Mouse (Mus musculus) hindbrain, embryonic 16.5 days (tissue): Measurements from ENCODE around the gene Ltn1. TPM values are rescaled to one million over a fixed set of nuclear protein-coding genes. Genes with fewer than 3 reads are reported as not detected.

Source experiments
- ATAC-seq: fragments of 200-750 bp; cut with Nextera tagmentation; 2 replicates; pipeline ENCODE4 v1.8.0; 2017; ENCODE audit warnings: moderate TSS enrichment, moderate library complexity
- H3K27ac ChIP-seq: fragments of 300-500 bp; sonication (generic); 2 replicates; pipeline ENCODE4 v1.5.1; 2014; ENCODE audit warnings: low read depth, mild to moderate bottlenecking, control low read depth, low read length, moderate library complexity
- H3K27me3 ChIP-seq: fragments of 300-500 bp; sonication (generic); replicated peaks from 2 replicates; pipeline ENCODE4 v1.6.1; 2014; ENCODE audit warnings: low read length; ENCODE audit not compliant: control insufficient read depth, insufficient read depth
- H3K36me3 ChIP-seq: fragments of 300-500 bp; sonication (generic); 2 replicates; pipeline ENCODE4 v1.6.1; 2014; ENCODE audit warnings: mild to moderate bottlenecking, low read length, moderate library complexity, mixed read lengths; ENCODE audit not compliant: control insufficient read depth, insufficient read depth
- H3K4me1 ChIP-seq: fragments of 300-500 bp; sonication (generic); 2 replicates; pipeline ENCODE4 v1.6.1; 2014; ENCODE audit warnings: low read depth, low read length; ENCODE audit not compliant: control insufficient read depth, insufficient read depth
- H3K4me2 ChIP-seq: fragments of 300-500 bp; sonication (generic); 2 replicates; pipeline ENCODE4 v1.6.1; 2014; ENCODE audit warnings: mild to moderate bottlenecking, low read length, control low read depth, moderate library complexity
- H3K4me3 ChIP-seq: fragments of 300-500 bp; sonication (generic); 2 replicates; pipeline ENCODE4 v1.5.1; 2014; ENCODE audit warnings: mild to moderate bottlenecking, low read length, control low read depth, moderate library complexity
- H3K9ac ChIP-seq: fragments of 300-500 bp; sonication (generic); 2 replicates; pipeline ENCODE4 v1.6.1; 2014; ENCODE audit warnings: low read depth, mild to moderate bottlenecking, control low read depth, low read length, moderate library complexity
- H3K9me3 ChIP-seq: fragments of 300-500 bp; sonication (generic); 2 replicates; pipeline ENCODE4 v1.6.1; 2014; ENCODE audit warnings: mild to moderate bottlenecking, low read length, moderate library complexity; ENCODE audit not compliant: control insufficient read depth
- WGBS: fragments of 180-500 bp; shearing (Covaris S2); extraction: QIAGEN DNeasy Blood & Tissue Kit; methylation state at CpG from one replicate; pipeline ENCODE4 v1.1.7; 2014; 5-methylcytosine and 5-hydroxymethylcytosine counted together
- polyA plus RNA-seq: library from polyadenylated mRNA; unstranded; fragments of >200 nt; fragmentation: Nextera tagmentation; extraction: Ambion mirVana; gene quantifications from 2 replicates; pipeline ENCODE4 v1.2.1, GENCODE M21; 2015

Ltn1 gene
- polyA plus RNA-seq, 1 experiment from 2014 or later: 20.7 TPM

- Histone ChIP-seq H3K27me3 (no peaks in the 10 kb centered on the region), H3K4me1 (peaks cover 6% of the 10 kb centered on the region; the same call in 1 of the 2 replicates), H3K9me3 (no peaks in the 10 kb centered on the region), H3K4me2 (no peak overlapping the region), H3K4me3 (no peak overlapping the region), H3K27ac (no peak overlapping the region), H3K36me3 (peaks cover 31% of the 10 kb centered on the region), H3K9ac (no peak overlapping the region)
- 96% methylated on average over 8 of the region's 8 CpGs for WGBS
- ATAC-seq: no peak
Observed at GRCm38 (mm10) chr16:87427516-87427915, 4.9 kb downstream of the Ltn1 start.

- peaks cover 76% of the 10 kb centered on the region for H3K36me3 ChIP-seq
- WGBS: 91% methylated on average over 8 of the region's 8 CpGs
- H3K4me1 ChIP-seq: no peaks in the 10 kb centered on the region
- peaks cover 8% of the 10 kb centered on the region for H3K9me3 ChIP-seq
- no peak overlapping the region for H3K4me2 ChIP-seq
- no peak overlapping the region for H3K4me3 ChIP-seq
- no peak for ATAC-seq
- no peak overlapping the region for H3K27ac ChIP-seq
- no peaks in the 10 kb centered on the region for H3K27me3 ChIP-seq
- H3K9ac ChIP-seq: no peak overlapping the region
Observed at GRCm38 (mm10) chr16:87420662-87421061, 11.8 kb downstream of the Ltn1 start.

- no peak for ATAC-seq
- no peak overlapping the region for H3K4me3 ChIP-seq
- peaks cover 41% of the 10 kb centered on the region for H3K36me3 ChIP-seq
- H3K4me1 ChIP-seq: no peaks in the 10 kb centered on the region
- no peak overlapping the region for H3K27ac ChIP-seq
- no peak overlapping the region for H3K4me2 ChIP-seq
- 84% methylated on average over 3 of the region's 3 CpGs for WGBS
- H3K9me3 ChIP-seq: no peaks in the 10 kb centered on the region
- H3K27me3 ChIP-seq: no peaks in the 10 kb centered on the region
- no peak overlapping the region for H3K9ac ChIP-seq
Observed at GRCm38 (mm10) chr16:87405001-87405400, 27.4 kb downstream of the Ltn1 start.

- ATAC-seq: peak; percentile 86
- 53% methylated on average over 16 of the region's 16 CpGs for WGBS
- Histone ChIP-seq H3K27ac (no peak overlapping the region), H3K4me2 (no peak overlapping the region), H3K9ac (no peak overlapping the region), H3K4me1 (no peaks in the 10 kb centered on the region), H3K36me3 (peaks cover 33% of the 10 kb centered on the region), H3K4me3 (no peak overlapping the region), H3K9me3 (no peaks in the 10 kb centered on the region), H3K27me3 (no peaks in the 10 kb centered on the region)
Observed at GRCm38 (mm10) chr16:87393813-87394548, 38.4 kb downstream of the Ltn1 start.

DNA sequence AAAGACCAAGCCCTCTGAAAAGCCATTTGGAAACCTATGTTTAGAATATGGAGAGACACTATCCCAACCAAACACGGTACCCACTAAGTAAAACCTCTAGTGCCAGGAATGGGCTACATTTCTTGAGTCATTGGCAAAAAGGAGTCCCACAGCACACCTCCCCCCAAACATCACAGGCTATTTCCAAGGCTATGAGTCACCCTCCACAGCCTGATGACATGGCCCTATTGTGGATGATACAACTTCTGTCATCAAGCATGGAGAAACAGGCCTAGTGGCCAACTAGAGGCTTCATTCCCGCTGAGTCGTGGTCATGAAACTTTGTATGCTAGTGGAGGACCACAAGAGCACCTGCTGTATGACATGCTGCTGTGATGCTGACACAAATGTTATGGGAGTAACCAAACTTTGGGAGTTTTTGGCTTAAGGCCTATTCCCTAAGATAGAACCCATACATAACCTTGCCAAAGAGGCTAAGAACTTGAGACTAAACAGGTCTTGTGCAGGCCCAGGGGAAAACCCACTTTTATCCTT lies 44.9 kb downstream of the Ltn1 start:
- H3K27me3 ChIP-seq: no peaks in the 10 kb centered on the region
- H3K4me1 ChIP-seq: no peaks in the 10 kb centered on the region
- no peaks in the 10 kb centered on the region for H3K9me3 ChIP-seq
- H3K4me3 ChIP-seq: no peak overlapping the region
- peaks cover 17% of the 10 kb centered on the region for H3K36me3 ChIP-seq
- ATAC-seq: no peak
- 100% methylated on average over 3 of the region's 3 CpGs for WGBS
- no peak overlapping the region for H3K9ac ChIP-seq
- H3K27ac ChIP-seq: no peak overlapping the region
- no peak overlapping the region for H3K4me2 ChIP-seq

- Histone ChIP-seq H3K4me1 (no peaks in the 10 kb centered on the region), H3K27ac (no peak overlapping the region), H3K36me3 (peaks cover 38% of the 10 kb centered on the region), H3K4me3 (no peak overlapping the region), H3K27me3 (no peaks in the 10 kb centered on the region), H3K4me2 (no peak overlapping the region), H3K9me3 (no peaks in the 10 kb centered on the region), H3K9ac (no peak overlapping the region)
- ATAC-seq: no peak
- 78% methylated on average over 2 of the region's 2 CpGs for WGBS
Observed at GRCm38 (mm10) chr16:87384366-87384765, 48.0 kb downstream of the Ltn1 start.

GRCm38 (mm10) chr16:87382996-87383395 lies 49.4 kb downstream of the Ltn1 start:
- Histone ChIP-seq H3K4me2 (no peak overlapping the region), H3K36me3 (peaks cover 37% of the 10 kb centered on the region), H3K27ac (no peak overlapping the region), H3K4me3 (no peak overlapping the region), H3K4me1 (no peaks in the 10 kb centered on the region), H3K27me3 (no peaks in the 10 kb centered on the region), H3K9ac (no peak overlapping the region), H3K9me3 (no peaks in the 10 kb centered on the region)
- ATAC-seq: no peak
- WGBS: 98% methylated on average over 2 of the region's 2 CpGs

DNA sequence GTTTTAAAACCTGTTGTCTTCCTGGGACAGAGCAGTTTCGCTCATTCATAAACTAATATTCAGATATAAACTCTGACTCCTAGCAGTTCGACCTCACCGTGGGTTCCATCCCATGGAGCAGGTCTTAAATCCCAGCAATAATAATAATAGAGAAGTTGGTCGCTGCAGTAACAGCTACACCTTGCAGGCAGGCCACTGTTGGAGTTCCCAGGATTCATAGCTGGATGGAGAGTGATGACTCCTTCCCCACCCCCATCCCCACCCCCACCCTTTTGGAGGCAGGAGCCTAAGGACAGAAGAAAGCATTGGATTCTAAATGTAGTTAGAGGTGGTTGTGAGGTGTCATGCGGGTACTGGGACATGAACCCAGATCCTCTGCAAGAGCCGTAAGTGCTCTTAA lies 66.0 kb downstream of the Ltn1 start:
- no peaks in the 10 kb centered on the region for H3K27me3 ChIP-seq
- no peak overlapping the region for H3K9ac ChIP-seq
- whole genome bisulfite sequencing: 96% methylated on average over 6 of the region's 6 CpGs
- no peaks in the 10 kb centered on the region for H3K9me3 ChIP-seq
- H3K27ac ChIP-seq: no peak overlapping the region
- no peak overlapping the region for H3K4me2 ChIP-seq
- H3K4me3 ChIP-seq: no peak overlapping the region
- H3K36me3 ChIP-seq: peaks cover 11% of the 10 kb centered on the region; the same call in 1 of the 2 replicates
- no peak for ATAC-seq
- H3K4me1 ChIP-seq: no peaks in the 10 kb centered on the region

- Histone ChIP-seq H3K4me1 (no peaks in the 10 kb centered on the region), H3K4me2 (no peak overlapping the region), H3K27me3 (no peaks in the 10 kb centered on the region), H3K9me3 (no peaks in the 10 kb centered on the region), H3K27ac (no peak overlapping the region), H3K4me3 (no peak overlapping the region), H3K9ac (no peak overlapping the region), H3K36me3 (peaks cover 11% of the 10 kb centered on the region; the same call in 1 of the 2 replicates)
- ATAC-seq: no peak
- WGBS: 78% methylated on average over 10 of the region's 10 CpGs
Observed at GRCm38 (mm10) chr16:87366035-87366434, 66.4 kb downstream of the Ltn1 start.
